Mouse (Mus musculus): ENCODE measurements around the gene Sqstm1.

DNA sequence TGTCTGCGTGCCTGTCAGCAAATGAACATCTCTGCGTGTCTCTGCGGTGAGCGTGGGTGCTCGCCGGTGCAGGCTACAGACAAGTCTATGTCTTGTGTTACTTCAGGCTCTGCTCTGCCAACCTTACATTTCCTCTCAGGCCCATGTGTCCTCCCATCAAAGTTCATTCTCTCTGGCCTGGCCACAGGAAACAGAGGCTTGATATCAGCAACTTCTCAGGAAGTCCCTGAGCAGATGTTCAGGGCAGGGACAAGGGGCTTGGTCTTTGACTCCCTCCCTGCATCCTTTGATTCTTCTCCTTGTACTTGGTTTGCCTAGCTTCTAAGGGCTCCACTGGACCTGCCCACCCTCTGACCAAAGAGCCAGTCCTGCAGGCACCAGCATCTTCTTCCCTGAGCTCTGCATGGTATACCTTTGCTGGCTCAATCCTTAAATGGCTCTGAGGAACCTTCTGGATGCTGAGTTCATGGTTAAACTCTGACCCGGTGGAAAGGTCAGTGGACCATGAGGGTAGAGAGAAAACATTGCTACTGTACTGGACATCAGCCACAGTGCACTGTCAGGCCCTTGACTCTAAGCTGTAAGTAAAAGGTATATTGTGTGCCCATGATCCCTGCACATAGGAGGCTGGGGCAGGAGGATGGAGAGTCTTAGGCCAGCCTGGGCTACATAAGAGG is 29.7 kb upstream of the Sqstm1 start:
- TF ChIP-seq CTCF (IDR thresholded peaks at IDR 0.05; ENCODE audit: low read depth, low read length) = no peak
- TF ChIP-seq POLR2A (IDR thresholded peaks at IDR 0.05; ENCODE audit: extremely low read depth, insufficient read depth, low read length) = no peak

Data from liver, adult 2 months (tissue).